Mouse (Mus musculus) MN1 (cell line): ENCODE results near the gene 1700029J07Rik.
A peak's percentile ranks its signal among the peaks of the same experiment; 100 is the strongest.

Source experiments
- DNase-seq: peaks from one replicate; pipeline ENCODE4 v3.0.0-alpha.2; 2016; ENCODE audit warnings: low spot score

Gene 1700029J07Rik

DNA sequence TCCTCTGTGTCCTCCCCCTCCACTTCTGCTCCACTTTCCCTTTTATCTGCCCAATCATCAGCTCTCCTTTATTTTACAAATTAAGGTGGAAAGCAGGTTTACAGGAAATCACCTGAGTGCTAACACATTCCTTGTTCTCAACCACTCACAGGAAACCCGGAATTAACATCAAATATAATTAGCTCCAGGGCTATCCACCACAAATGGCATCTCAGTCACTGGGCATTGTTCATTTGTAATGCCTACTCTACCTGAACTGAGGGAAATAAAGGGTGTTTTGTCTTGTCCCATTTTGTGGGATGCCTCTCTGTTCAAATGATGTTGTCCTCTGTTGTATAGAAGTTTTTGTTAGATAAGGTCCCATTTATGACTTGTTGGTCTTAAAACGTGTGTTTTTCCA is 24.4 kb downstream of the 1700029J07Rik start:
- DNase-seq, result no peak

- DNase-seq, result no peak
Observed at GRCm38 (mm10) chr8:45946283-45946682, 28.8 kb downstream of the 1700029J07Rik start.

GRCm38 (mm10) chr8:45936986-45937385 is 38.1 kb downstream of the 1700029J07Rik start:
- DNase-seq, result no peak

DNA sequence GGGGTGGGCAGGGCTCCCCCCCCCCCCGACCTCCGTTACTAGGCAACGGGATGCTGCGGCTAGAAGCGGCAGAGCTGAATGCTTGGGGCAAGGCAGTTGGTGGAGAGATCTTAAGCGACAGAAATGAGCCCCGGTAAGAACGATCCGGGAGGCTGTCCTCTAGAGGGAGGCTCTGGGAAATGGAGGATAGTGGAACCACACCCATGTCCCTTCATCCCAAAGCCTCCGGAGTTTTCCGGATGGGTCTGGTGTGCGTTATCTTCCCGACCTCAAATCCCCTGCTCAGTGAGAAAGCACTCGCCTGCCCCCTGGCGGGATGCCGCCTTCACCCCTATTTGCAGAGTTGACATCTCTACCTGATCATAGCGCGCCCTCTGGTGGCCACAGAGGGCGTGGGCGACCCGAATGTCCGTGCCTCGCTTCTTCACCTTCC is 40.5 kb downstream of the 1700029J07Rik start, which contains the start of gene Ccdc110:
Gene Ccdc110 (plus strand): TSS at position 38 of the 433 bp plus-strand sequence.
- peak; percentile 96 for DNase-seq

GRCm38 (mm10) chr8:45922116-45922515 is 52.9 kb downstream of the 1700029J07Rik start:
- DNase-seq, result no peak

- no peak for DNase-seq
Observed at GRCm38 (mm10) chr8:45920392-45920791, 54.7 kb downstream of the 1700029J07Rik start.

DNA sequence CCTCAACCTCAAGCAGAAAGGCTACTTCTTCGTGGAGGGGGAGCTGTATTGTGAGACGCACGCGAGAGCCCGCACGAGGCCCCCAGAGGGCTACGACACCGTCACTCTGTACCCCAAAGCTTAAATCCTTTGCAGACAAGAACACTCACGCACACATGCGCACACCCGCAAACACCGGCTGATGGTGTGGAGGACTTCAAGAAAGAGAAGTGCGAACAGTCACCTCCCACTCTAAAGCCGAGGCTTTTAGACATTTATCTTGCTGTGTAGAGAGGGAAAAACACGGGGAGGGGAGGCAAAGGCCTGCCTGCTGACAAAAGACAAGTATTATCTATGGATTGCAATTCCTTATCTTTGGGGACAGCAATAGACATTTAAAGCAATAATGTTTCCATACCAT is 56.2 kb downstream of the 1700029J07Rik start:
- DNase-seq, result no peak

GRCm38 (mm10) chr8:45917040-45917679 is 57.9 kb downstream of the 1700029J07Rik start:
- no peak for DNase-seq

GRCm38 (mm10) chr8:45916496-45916895 is 58.6 kb downstream of the 1700029J07Rik start:
- no peak for DNase-seq

DNA sequence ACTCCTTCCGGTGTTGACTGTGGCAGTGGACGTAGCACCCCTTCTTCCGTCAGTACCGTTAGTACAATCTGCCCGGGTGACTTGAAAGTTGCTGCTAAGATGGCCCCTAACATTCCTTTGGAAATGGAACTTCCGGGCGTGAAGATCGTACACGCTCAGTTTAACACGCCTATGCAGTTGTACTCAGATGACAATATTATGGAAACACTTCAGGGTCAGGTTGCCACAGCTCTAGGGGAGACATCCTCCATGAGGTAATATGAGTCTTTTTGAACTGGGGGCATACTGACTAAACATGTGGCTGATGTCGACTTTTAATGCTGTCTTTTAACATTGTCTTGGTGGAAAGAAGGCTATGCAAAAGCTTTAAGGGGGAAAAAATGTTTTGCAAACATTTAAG is 61.3 kb downstream of the 1700029J07Rik start:
- no peak for DNase-seq

- DNase-seq, result no peak
Observed at GRCm38 (mm10) chr8:45906251-45906619, 68.8 kb downstream of the 1700029J07Rik start.

DNA sequence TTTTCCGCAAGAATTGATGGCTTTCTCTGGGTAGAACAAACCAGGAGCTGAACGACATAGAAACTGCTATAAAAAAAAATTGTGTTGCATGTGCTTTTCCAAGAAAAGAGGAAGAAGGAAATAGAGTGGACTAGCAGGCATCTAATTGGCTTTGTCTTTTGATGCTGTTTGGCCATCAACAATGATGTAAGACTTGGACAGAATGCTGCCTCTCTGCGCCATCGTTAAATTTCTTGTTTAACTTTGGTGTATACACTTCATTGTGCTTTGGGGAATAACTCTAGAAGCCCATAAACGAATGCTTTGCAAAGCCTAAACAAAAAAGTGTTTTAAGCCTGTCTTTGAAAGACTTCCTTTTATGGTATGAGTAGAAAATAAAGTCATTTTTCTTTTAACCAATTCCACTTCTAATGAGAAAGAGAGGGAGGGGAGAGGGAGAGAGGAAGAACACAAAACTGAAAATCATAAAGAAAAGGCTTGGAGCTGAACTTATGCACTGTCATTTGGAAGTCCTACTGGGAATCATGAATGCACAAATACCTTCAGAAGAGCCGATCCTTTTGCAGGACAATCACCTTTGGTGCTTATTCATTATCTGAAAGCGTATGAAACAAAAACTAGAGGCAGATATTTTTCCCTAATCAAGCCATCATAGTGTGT is 69.3 kb downstream of the 1700029J07Rik start:
- DNase-seq, result no peak

DNA sequence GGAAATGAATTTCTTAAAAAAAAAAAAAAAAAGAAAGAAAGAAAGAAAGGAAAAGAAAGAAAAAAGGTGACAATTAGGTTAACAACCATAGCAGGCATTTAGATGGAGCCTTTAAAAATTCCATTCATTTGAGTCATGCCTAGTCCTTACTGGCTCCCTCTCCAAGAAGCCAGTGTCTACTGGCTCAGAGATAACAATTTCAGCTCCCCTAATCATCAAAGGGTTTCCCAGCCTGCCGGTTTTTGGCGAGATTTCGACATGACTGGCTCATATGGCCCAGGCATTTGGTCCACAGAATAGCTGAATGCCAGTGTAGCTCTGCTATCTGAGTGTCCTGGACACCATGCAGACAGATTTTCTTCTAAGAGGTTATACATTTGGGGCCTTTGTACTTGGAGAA is 71.4 kb downstream of the 1700029J07Rik start:
- peak; percentile 34 for DNase-seq
